Mouse (Mus musculus) cerebellum, adult 11 months (tissue): ENCODE measurements at regions not wholly inside any gene's neighbourhood (a gene's known extent, or its start where the extent isn't known, plus 50 kb on each side); places are given as distances from the start of the nearest gene placed in this dataset.

Source experiments
- DNase-seq: peaks from one replicate; pipeline ENCODE4 v3.0.0; 2022

GRCm38 (mm10) chr12:117432788-117433187 lies 83.5 kb upstream of the Rapgef5 start:
- DNase-seq: no peak

GRCm38 (mm10) chr12:117437011-117437410 lies 79.3 kb upstream of the Rapgef5 start:
- no peak for DNase-seq

GRCm38 (mm10) chr12:117439015-117439605 lies 77.2 kb upstream of the Rapgef5 start:
- no peak for DNase-seq

- DNase-seq: no peak
Observed at GRCm38 (mm10) chr12:117444247-117444989, 71.9 kb upstream of the Rapgef5 start.

DNA sequence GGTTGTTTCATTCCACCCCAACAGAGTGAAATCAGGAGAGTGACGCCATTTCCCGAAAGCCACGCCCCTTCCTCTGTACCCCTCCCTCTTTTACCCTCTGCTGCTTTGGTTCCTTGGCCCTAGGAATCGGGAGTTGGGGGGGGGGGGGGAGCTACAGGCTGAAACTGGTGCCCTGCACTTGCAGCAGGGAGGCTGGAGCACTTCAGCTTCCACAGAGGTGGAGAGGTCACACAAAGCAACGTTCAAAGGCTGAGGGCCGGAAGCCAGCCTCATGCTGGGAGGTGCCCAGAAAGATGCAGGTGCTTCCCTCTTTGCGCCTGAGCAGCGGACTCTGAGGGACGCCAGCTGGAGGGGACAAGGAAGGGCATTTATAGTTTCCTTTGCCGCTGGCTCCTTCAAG lies 69.1 kb upstream of the Rapgef5 start:
- no peak for DNase-seq

GRCm38 (mm10) chr12:117447843-117448728 lies 68.2 kb upstream of the Rapgef5 start:
- no peak for DNase-seq

GRCm38 (mm10) chr12:117449080-117449479 lies 67.2 kb upstream of the Rapgef5 start:
- DNase-seq: no peak

- no peak for DNase-seq
Observed at GRCm38 (mm10) chr12:117450106-117450505, 66.2 kb upstream of the Rapgef5 start.

DNA sequence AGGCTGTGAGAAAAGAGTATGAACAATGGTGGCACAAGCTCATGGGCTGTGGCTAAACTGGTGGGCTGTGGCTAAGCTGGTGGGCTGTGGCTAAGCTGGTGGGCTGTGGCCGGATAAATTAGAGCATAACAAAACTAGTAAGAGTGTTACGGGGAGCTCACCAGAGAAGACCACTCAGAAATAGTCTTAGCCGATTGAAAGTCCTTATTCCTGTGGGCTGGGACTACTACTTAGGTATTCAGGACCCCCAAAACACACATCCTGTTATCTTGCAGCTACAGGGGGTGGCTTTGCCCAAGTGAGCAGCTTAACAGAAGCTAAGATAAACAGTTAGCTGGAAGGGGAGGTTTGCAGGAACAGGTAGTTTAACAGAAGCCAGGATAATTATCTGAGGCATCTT lies 65.4 kb upstream of the Rapgef5 start:
- no peak for DNase-seq

- DNase-seq: no peak
Observed at GRCm38 (mm10) chr12:117451441-117451840, 64.8 kb upstream of the Rapgef5 start.

DNA sequence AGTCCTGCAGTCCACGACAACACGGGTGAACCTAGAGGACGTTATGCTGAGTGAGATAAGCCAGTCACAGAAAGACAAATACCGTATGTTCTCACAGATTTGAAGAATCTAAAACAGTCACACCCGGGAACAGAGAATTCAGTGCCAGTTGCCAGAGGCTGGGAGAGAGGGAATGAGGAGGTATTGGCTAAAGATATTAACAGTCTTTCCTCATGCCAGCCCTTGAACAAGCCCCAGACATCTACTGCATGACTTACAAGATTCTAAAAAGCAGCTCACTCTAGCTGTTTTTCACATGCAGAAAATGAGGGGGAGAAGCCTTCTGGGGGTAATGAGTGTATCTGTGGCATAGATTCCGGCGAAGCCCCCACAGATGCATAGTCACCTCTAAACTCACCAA lies 60.5 kb upstream of the Rapgef5 start:
- no peak for DNase-seq

GRCm38 (mm10) chr12:117458132-117459070 lies 57.9 kb upstream of the Rapgef5 start:
- DNase-seq: no peak

- no peak for DNase-seq
Observed at GRCm38 (mm10) chr12:117459541-117459940, 56.7 kb upstream of the Rapgef5 start.

DNA sequence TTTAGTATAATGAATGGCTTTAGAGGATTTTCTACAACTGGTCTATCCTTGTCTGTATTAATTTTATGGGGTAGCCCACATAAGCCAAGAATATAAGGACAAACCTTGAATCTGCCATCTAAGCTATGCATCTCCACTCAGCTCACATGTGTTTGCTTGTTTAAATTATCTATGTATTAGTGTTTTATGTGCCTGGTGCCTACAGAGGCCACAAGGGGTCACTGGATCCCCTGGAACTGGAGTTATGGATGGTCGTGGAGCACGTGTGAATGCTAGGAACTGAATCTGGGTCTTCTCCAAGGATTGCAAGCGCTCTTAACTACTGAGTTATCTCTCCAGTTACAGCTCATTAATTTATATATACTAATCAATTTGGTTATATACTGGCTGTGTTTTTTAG lies 51.1 kb upstream of the Rapgef5 start:
- DNase-seq: no peak

DNA sequence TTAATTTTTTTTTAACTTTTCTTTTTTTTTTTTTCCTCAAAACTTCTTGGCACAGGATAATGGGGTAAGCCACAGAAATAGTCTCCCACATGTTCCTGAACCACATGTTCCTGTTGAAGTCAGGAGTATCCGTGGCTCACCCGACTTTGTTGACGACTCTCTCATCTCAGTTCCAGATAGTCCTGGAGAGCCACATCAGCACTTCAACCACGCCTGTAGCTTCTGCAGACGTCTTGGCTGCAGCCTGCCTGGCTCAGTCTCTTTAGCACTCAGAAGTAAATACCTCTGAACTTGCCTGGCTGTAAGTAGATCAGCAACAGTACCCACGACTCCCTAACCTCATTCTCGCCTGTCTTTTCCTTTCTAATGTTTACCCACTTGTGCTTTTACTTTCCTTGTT lies 50.3 kb upstream of the Rapgef5 start:
- no peak for DNase-seq
